Mouse (Mus musculus) lung, postnatal 0 days (tissue): ENCODE data around the gene Hes2.

Experiments
- CTCF ChIP-seq: IDR thresholded peaks from 2 replicates; pipeline ENCODE4 v1.5.1; 2016; ENCODE audit warnings: antibody characterized with exemption, mild to moderate bottlenecking
- EP300 ChIP-seq: IDR thresholded peaks from 2 replicates; pipeline ENCODE4 v1.6.1; 2016; ENCODE audit warnings: antibody characterized with exemption, mild to moderate bottlenecking, control low read depth

GRCm38 (mm10) chr4:152160748-152161147, 2.1 kb downstream of the Hes2 start:
- TF ChIP-seq CTCF: no peak
- TF ChIP-seq EP300: no peak
